ENCODE assay signal across 9 mouse cellular contexts in the genomic region with DNA sequence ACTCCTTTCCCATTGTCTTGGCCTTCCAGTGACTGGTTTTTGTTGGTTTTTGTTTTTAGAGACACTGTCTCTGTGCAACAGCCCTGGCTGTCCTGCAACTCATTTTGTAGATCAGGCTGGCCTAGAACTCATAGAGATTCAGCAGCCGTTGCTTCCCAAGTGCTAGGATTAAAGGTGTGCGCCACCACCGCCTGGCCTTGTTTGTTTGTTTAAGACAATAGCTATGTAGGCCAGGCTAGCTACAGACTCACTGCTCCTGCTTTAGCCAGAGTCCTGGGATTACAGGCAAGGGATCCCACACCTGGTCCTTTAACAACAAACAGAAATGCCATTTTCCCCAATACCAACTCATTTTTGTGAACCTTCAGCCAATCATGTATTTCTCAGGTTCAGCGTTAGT. TPM values are rescaled to one million over a fixed set of nuclear protein-coding genes. Genes with fewer than 3 reads are reported as not detected.
DNase-seq lines count a peak whose midpoint lies in the region; ATAC-seq and TF ChIP-seq lines count a peak whose summit lies in the region.
"Had no signal": no experiment of that assay in that cellular context is flagged by ENCODE, and none has a peak within 500 bp of the region (broad histone marks: within the 10 kb centered on the region; RNA-seq: fewer than 3 reads in every experiment).

A gene (plus strand): TSS at position 359 of the 400 bp plus-strand sequence.

- DNase-seq in kidney, postnatal 14 days = no peak
- DNase-seq in left cerebral cortex, adult 2 months (ENCODE audit: extremely low spot score in 1 of 2, low spot score in 2 of 2) = no peak
- DNase-seq in adrenal gland, adult (ENCODE audit: inconsistent age in 2 of 2, low spot score in 1 of 2) = no peak
- DNase-seq in layer of hippocampus, adult 18-20 months (ENCODE audit: low spot score in 2 of 2) = no peak
- DNase-seq: thymus, postnatal 36 days had no signal

- H3K27ac ChIP-seq in kidney, embryonic 16.5 days (ENCODE audit: low read length) = no peak within 1 kb of the TSS
- no peak within 1 kb of the TSS for H3K27ac ChIP-seq in embryonic facial prominence, embryonic 13.5 days
- no peak within 1 kb of the TSS for H3K27ac ChIP-seq in left cerebral cortex, adult 2 months

- no peak within 1 kb of the TSS for H3K9ac ChIP-seq in kidney, embryonic 16.5 days (replicated peaks; ENCODE audit: low read length)
- no peak within 1 kb of the TSS for H3K9ac ChIP-seq in embryonic facial prominence, embryonic 13.5 days

- no peaks in the 10 kb centered on the region for H3K9me3 ChIP-seq in kidney, embryonic 16.5 days (ENCODE audit: low read length)
- no peaks in the 10 kb centered on the region for H3K9me3 ChIP-seq in embryonic facial prominence, embryonic 13.5 days

- no peak within 1 kb of the TSS for H3K4me2 ChIP-seq in kidney, embryonic 16.5 days (replicated peaks; ENCODE audit: low read depth, low read length)
- no peak within 1 kb of the TSS for H3K4me2 ChIP-seq in embryonic facial prominence, embryonic 13.5 days

- H3K4me3 ChIP-seq in kidney, embryonic 16.5 days (ENCODE audit: low read length) = no peak within 1 kb of the TSS
- H3K4me3 ChIP-seq in embryonic facial prominence, embryonic 13.5 days = no peak within 1 kb of the TSS
- H3K4me3 ChIP-seq in left cerebral cortex, adult 2 months = no peak within 1 kb of the TSS

- peaks cover 6% of the 10 kb centered on the region for H3K4me1 ChIP-seq in kidney, embryonic 16.5 days (ENCODE audit: insufficient read depth, low read length)
- peaks cover 6% of the 10 kb centered on the region for H3K4me1 ChIP-seq in embryonic facial prominence, embryonic 13.5 days

- intact Hi-C loops in left cerebral cortex, adult 2 months (cut with DNase I) = no loop called here

- no peaks in the 10 kb centered on the region for H3K36me3 ChIP-seq in kidney, embryonic 16.5 days (ENCODE audit: insufficient read depth, low read length)
- no peaks in the 10 kb centered on the region for H3K36me3 ChIP-seq in embryonic facial prominence, embryonic 13.5 days

- TF ChIP-seq CTCF in left cerebral cortex, adult 2 months (IDR thresholded peaks at IDR 0.05) = no peak

- ATAC-seq in kidney, embryonic 16.5 days (ENCODE audit: low FRiP score, low TSS enrichment) = no peak
- no peak for ATAC-seq in embryonic facial prominence, embryonic 13.5 days (ENCODE audit: insufficient number of reproducible peaks, insufficient read depth, low FRiP score, low TSS enrichment, low read depth)
- no peak for ATAC-seq in inflammation-experienced regulatory T-cells, adult 6 months
- no peak for ATAC-seq in monocyte, adult 5-6 weeks (replicated peaks; ENCODE audit: insufficient number of reproducible peaks, low FRiP score, low TSS enrichment, poor library complexity, severe bottlenecking)

- WGBS in kidney, embryonic 16.5 days = 94% methylated on average over 4 of the region's 4 CpGs
- WGBS in embryonic facial prominence, embryonic 13.5 days = 86% methylated on average over 4 of the region's 4 CpGs

- H3K27me3 ChIP-seq in kidney, embryonic 16.5 days (ENCODE audit: insufficient read depth, low read length) = no peaks in the 10 kb centered on the region
- H3K27me3 ChIP-seq in embryonic facial prominence, embryonic 13.5 days = no peaks in the 10 kb centered on the region

RNA-seq across cellular contexts. Expression of the gene that starts here (rescaled TPM):
- polyA plus RNA-seq in kidney, embryonic 16.5 days (2015; fragmentation: Nextera tagmentation; extraction: Ambion mirVana) = 67.4 and 74.1 TPM in 2 replicates
- 71.6 and 81.6 TPM in 2 replicates for polyA plus RNA-seq in embryonic facial prominence, embryonic 13.5 days (2015; fragmentation: Nextera tagmentation; extraction: Ambion mirVana)
- 100 to 1,000 TPM in 1 of 3 experiments, 10 to 100 TPM in 2; 79.7 to 117 (median 94.9) TPM for polyA plus RNA-seq in inflammation-experienced regulatory T-cells, adult 6 months (2017; shearing (Covaris generic))
- 10.6 to 12.6 TPM (median 12.3 TPM) in 3 replicates for total RNA-seq in monocyte, adult 5-6 weeks (2017)
- 1 to 10 TPM; 1.5 to 1.8 TPM for total RNA-seq in left cerebral cortex, adult 2 months (2021)
- total RNA-seq in layer of hippocampus, adult 18-20 months (2021) = 1 to 10 TPM; 1.2 to 1.9 TPM
